Mouse (Mus musculus): ENCODE measurements around the gene Foxg1. TPM values are rescaled to one million over a fixed set of nuclear protein-coding genes. Genes with fewer than 3 reads are reported as not detected.

Foxg1 gene
- total and polyA plus RNA-seq, 3 experiments: 0.14 TPM; not detected in 2

GRCm38 (mm10) chr12:49384295-49384875 is 1.9 kb downstream of the Foxg1 start:
- peaks cover 26% of the 10 kb centered on the region for H3K27me3 ChIP-seq (ENCODE audit: control insufficient read depth, insufficient read depth, low read length)
- no peaks in the 10 kb centered on the region for H3K79me2 ChIP-seq (replicated peaks; ENCODE audit: control insufficient read depth, insufficient read depth, low read length)
- no peak overlapping the region for H3K4me3 ChIP-seq
- H3K4me1 ChIP-seq (ENCODE audit: control insufficient read depth, insufficient read depth, low read length): no peaks in the 10 kb centered on the region
- 4% methylated on average over 53 of the region's 66 CpGs for WGBS
- DNase-seq: no peak
- no peak overlapping the region for H3K9ac ChIP-seq (ENCODE audit: low read depth, low read length)
- H3K36me3 ChIP-seq (ENCODE audit: control insufficient read depth, insufficient read depth, low read length): no peaks in the 10 kb centered on the region
- H3K27ac ChIP-seq: no peak overlapping the region
- no peak for TF ChIP-seq POLR2A (IDR thresholded peaks at IDR 0.05; ENCODE audit: insufficient read depth, low read depth, low read length)
- TF ChIP-seq EP300 (IDR thresholded peaks at IDR 0.05; ENCODE audit: insufficient read depth, low read depth, low read length): no peak
- intact Hi-C loops (cut with DNase I): no loop called here

DNA sequence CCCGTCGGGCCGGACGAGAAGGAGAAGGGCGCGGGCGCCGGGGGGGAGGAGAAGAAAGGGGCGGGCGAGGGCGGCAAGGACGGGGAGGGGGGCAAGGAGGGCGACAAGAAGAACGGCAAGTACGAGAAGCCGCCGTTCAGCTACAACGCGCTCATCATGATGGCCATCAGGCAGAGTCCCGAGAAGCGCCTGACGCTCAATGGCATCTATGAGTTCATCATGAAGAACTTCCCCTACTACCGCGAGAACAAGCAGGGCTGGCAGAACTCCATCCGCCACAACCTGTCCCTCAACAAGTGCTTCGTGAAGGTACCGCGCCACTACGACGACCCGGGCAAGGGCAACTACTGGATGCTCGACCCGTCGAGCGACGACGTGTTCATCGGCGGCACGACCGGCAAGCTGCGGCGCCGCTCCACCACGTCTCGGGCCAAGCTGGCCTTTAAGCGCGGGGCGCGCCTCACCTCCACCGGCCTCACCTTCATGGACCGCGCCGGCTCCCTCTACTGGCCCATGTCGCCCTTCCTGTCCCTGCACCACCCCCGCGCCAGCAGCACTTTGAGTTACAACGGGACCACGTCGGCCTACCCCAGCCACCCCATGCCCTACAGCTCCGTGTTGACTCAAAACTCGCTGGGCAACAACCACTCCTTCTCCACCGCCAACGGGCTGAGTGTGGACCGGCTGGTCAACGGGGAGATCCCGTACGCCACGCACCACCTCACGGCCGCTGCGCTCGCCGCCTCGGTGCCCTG is 2.6 kb downstream of the Foxg1 start, which contains the start of gene Gm43517:
Gene Gm43517, plus strand, starts transcription at position 299 of the 755 bp plus-strand sequence.
- H3K9ac ChIP-seq (ENCODE audit: low read depth, low read length): no peak within 1 kb of the TSS
- TF ChIP-seq EP300 (IDR thresholded peaks at IDR 0.05; ENCODE audit: insufficient read depth, low read depth, low read length) (no peak), POLR2A (IDR thresholded peaks at IDR 0.05; ENCODE audit: insufficient read depth, low read depth, low read length) (no peak), CTCF (IDR thresholded peaks at IDR 0.05) (no peak)

GRCm38 (mm10) chr12:49385631-49385990 is 3.2 kb downstream of the Foxg1 start:
- no peak overlapping the region for H3K4me3 ChIP-seq
- no peak for DNase-seq
- peaks cover 24% of the 10 kb centered on the region for H3K27me3 ChIP-seq (ENCODE audit: control insufficient read depth, insufficient read depth, low read length)
- H3K9ac ChIP-seq (ENCODE audit: low read depth, low read length): no peak overlapping the region
- intact Hi-C loops (cut with DNase I): no loop called here
- WGBS: 3% methylated on average over 23 of the region's 23 CpGs
- TF ChIP-seq POLR2A (IDR thresholded peaks at IDR 0.05; ENCODE audit: insufficient read depth, low read depth, low read length) (no peak), EP300 (IDR thresholded peaks at IDR 0.05; ENCODE audit: insufficient read depth, low read depth, low read length) (no peak), CTCF (IDR thresholded peaks at IDR 0.05) (no peak)
- H3K36me3 ChIP-seq (ENCODE audit: control insufficient read depth, insufficient read depth, low read length): no peaks in the 10 kb centered on the region
- no peaks in the 10 kb centered on the region for H3K4me1 ChIP-seq (ENCODE audit: control insufficient read depth, insufficient read depth, low read length)
- no peaks in the 10 kb centered on the region for H3K79me2 ChIP-seq (replicated peaks; ENCODE audit: control insufficient read depth, insufficient read depth, low read length)
- no peak overlapping the region for H3K27ac ChIP-seq

More for the DNA sequence above, 2.6 kb downstream of the Foxg1 start, which contains the start of gene Gm43517:
- WGBS: 5% methylated on average over 70 of the region's 75 CpGs
- DNase-seq: no peak
- Histone ChIP-seq H3K4me3 (no peak within 1 kb of the TSS), H3K27ac (no peak within 1 kb of the TSS), H3K27me3 (ENCODE audit: control insufficient read depth, insufficient read depth, low read length) (peaks cover 24% of the 10 kb centered on the region), H3K36me3 (ENCODE audit: control insufficient read depth, insufficient read depth, low read length) (no peaks in the 10 kb centered on the region), H3K4me1 (ENCODE audit: control insufficient read depth, insufficient read depth, low read length) (no peaks in the 10 kb centered on the region), H3K79me2 (replicated peaks; ENCODE audit: control insufficient read depth, insufficient read depth, low read length) (no peaks in the 10 kb centered on the region)
- intact Hi-C loops (cut with DNase I): no loop called here

DNA sequence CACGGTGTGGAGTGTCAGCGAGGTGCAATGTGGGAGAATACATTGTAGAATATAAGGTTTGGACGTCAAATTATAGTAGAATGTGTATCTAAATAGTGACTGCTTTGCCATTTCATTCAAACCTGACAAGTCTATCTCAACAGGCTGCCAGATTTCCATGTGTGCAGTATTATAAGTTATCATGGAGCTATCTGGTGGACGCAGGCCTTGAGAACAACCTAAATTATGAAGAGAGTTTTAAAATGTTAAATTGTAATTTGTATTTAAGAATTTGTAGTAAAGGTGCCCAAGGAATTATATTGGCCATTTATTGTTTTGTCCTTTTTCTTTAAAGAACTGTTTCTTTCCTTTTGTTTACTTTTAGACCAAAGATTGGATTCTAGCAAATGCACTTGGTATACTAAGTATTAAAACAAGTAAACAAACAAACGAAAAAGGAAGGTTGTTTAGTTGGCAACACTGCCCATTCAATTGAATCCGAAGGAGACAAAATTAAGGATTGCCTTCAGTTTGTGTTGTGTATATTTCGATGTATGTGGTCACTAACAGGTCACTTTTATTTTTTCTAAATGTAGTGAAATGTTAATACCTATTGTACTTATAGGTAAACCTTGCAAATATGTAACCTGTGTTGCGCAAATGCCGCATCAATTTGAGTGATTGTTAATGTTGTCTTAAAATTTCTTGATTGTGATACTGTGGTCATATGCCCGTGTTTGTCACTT is 3.8 kb downstream of the Foxg1 start:
- Histone ChIP-seq H3K4me1 (ENCODE audit: control insufficient read depth, insufficient read depth, low read length) (no peaks in the 10 kb centered on the region), H3K4me3 (no peak overlapping the region), H3K27me3 (ENCODE audit: control insufficient read depth, insufficient read depth, low read length) (peaks cover 26% of the 10 kb centered on the region), H3K27ac (no peak overlapping the region), H3K9ac (ENCODE audit: low read depth, low read length) (no peak overlapping the region), H3K36me3 (ENCODE audit: control insufficient read depth, insufficient read depth, low read length) (no peaks in the 10 kb centered on the region), H3K79me2 (replicated peaks; ENCODE audit: control insufficient read depth, insufficient read depth, low read length) (no peaks in the 10 kb centered on the region)
- WGBS: 20% methylated on average over 10 of the region's 10 CpGs
- intact Hi-C loops (cut with DNase I): no loop called here
- no peak for DNase-seq
- TF ChIP-seq POLR2A (IDR thresholded peaks at IDR 0.05; ENCODE audit: insufficient read depth, low read depth, low read length): no peak
- TF ChIP-seq EP300 (IDR thresholded peaks at IDR 0.05; ENCODE audit: insufficient read depth, low read depth, low read length): no peak
- TF ChIP-seq CTCF (IDR thresholded peaks at IDR 0.05): no peak

- peaks cover 29% of the 10 kb centered on the region for H3K27me3 ChIP-seq (ENCODE audit: control insufficient read depth, insufficient read depth, low read length)
- H3K9ac ChIP-seq (ENCODE audit: low read depth, low read length): no peak overlapping the region
- no peak overlapping the region for H3K27ac ChIP-seq
- no peak for DNase-seq
- H3K79me2 ChIP-seq (replicated peaks; ENCODE audit: control insufficient read depth, insufficient read depth, low read length): no peaks in the 10 kb centered on the region
- WGBS: 27% methylated on average over 2 of the region's 2 CpGs
- intact Hi-C loops (cut with DNase I): no loop called here
- no peaks in the 10 kb centered on the region for H3K4me1 ChIP-seq (ENCODE audit: control insufficient read depth, insufficient read depth, low read length)
- H3K4me3 ChIP-seq: no peak overlapping the region
- no peaks in the 10 kb centered on the region for H3K36me3 ChIP-seq (ENCODE audit: control insufficient read depth, insufficient read depth, low read length)
- TF ChIP-seq EP300 (IDR thresholded peaks at IDR 0.05; ENCODE audit: insufficient read depth, low read depth, low read length): no peak
- no peak for TF ChIP-seq CTCF (IDR thresholded peaks at IDR 0.05)
- TF ChIP-seq POLR2A (IDR thresholded peaks at IDR 0.05; ENCODE audit: insufficient read depth, low read depth, low read length): no peak
Measured at GRCm38 (mm10) chr12:49387856-49388598, 5.6 kb downstream of the Foxg1 start.
